Mouse (Mus musculus) 3134 (cell line): Measurements from ENCODE around the gene Dcps.
A peak's percentile ranks its signal among the peaks of the same experiment; 100 is the strongest.

Source experiments
- DNase-seq: peaks from one replicate; pipeline ENCODE4 v3.0.0-alpha.2; 2011; ENCODE audit warnings: low spot score; ENCODE audit not compliant: insufficient read length; ENCODE audit errors: extremely low read depth

The Dcps gene

GRCm38 (mm10) chr9:35111446-35111845 lies 64.4 kb downstream of the Dcps start:
- no peak for DNase-seq

DNA sequence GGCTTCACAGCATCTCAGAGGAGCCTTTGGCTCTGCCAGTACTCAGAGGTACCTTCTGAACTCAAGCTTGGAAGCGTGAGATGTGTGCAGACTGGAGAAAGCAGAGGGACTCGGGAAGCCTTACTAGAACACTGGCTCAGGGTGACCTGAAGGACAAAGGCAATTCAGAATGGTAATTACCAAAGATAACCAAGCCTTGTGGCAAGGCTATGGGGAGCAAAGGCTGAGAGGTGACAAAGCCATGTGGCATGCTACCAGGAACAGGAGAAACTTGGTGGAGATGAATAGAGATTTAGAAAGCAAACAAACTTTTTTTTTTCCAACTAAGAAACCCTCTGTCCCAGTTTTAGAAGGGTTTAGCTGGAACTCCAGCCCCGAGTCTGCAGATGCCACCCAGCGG lies 65.3 kb downstream of the Dcps start:
- DNase-seq: no peak

GRCm38 (mm10) chr9:35110051-35110450 lies 65.8 kb downstream of the Dcps start:
- no peak for DNase-seq

DNA sequence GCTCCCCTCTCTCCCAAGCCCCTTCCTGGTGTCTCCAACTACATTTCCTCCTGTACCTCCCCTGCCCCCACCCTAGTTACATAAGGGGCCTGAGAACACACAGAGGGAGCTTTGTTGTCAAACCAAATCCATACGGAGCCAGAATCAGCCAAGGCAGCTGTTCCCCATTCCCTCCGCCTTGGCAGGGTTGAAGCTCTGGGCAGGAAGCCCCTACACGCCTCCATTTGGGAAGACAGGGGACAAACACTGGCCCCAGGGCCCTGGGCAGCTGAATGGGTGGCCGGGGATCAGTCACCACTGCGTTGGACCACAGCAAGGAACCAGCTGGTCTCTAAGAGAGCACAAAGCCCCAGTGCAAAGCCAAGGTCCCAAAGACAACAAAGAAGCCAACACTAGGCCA lies 66.9 kb downstream of the Dcps start:
- no peak for DNase-seq

- DNase-seq: no peak
Observed at GRCm38 (mm10) chr9:35108066-35108465, 67.8 kb downstream of the Dcps start.

- DNase-seq: no peak
Observed at GRCm38 (mm10) chr9:35107396-35107795, 68.5 kb downstream of the Dcps start.

- DNase-seq: no peak
Observed at GRCm38 (mm10) chr9:35105884-35106880, 69.7 kb downstream of the Dcps start.

DNA sequence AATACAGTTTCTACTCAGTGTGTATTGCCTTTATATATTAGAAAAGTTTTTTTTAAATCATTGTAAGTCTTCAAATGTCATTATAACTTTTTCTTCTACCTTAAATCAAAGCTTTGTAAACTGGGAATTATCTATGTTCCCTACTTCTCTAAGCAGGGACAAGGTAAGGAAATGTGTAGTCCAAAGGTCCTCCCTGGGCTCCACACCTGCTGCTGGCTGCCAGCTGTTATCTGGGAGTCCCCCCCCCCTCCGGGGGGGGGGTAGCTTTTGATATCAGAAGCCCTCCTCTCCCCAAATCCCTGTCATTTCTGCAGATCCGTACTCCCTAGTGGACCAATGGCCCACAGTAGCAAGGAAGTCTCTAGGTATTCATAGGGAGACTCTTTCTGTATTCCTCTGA lies 70.4 kb downstream of the Dcps start:
- no peak for DNase-seq

DNA sequence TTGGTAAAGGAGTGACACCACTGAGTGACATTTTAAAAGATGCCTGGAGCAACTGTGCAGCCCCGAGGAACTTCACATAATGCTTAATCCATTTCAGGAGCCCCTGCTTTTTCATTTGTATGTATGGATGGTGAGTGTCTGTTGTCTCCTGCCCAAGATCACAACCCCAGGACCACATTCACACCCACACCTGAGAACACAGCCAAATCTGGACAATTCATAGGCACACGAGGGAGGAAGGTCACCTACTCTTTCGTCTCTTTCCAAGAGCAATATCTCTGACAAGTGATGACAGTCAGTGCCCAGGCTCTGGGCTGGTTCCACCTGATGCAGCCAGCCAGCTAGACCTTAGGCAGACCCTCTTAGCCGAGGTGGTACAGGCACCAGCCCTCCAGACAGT lies 71.2 kb downstream of the Dcps start:
- no peak for DNase-seq

GRCm38 (mm10) chr9:35098762-35099161 lies 77.1 kb downstream of the Dcps start:
- no peak for DNase-seq

DNA sequence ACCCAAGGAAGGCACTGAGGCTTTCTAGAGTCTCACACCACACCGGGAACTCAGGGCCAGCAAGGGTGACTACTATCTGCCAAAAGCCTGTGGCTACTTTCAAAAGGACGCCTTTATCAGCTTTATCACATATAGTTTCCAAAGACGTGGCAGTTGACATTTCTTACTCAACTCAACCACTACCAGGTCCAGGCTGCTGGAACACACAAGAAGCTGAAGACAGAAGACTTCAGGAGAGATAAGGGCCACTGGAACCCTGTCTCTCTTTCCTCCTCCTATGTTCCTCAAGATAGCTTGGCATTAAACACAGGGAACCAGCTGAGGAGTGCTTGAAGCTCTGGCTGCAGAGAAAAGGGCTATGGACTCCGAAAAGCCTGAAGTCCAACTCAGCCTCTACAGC lies 78.0 kb downstream of the Dcps start:
- DNase-seq: no peak

DNA sequence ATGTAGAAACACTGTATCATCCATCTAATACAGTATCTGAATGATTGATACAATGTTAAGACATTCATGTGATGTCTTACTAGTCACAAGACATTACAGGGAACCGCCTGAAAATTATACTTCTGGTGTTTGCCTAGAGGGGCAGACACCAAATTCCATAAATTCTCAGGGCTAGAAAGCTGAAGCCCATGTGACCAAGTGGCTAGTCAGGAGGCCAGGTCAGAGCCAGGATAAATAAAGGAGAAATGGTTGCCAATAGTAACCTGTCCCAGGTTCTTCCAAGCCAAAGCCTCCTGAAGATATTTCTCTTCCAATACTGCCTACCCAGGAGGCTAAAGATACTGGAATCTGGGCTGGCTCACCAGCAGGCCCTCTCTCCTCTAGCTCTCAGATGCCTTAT lies 80.1 kb downstream of the Dcps start:
- peak; percentile 45 for DNase-seq

GRCm38 (mm10) chr9:35093350-35093749 lies 82.5 kb downstream of the Dcps start:
- no peak for DNase-seq

DNA sequence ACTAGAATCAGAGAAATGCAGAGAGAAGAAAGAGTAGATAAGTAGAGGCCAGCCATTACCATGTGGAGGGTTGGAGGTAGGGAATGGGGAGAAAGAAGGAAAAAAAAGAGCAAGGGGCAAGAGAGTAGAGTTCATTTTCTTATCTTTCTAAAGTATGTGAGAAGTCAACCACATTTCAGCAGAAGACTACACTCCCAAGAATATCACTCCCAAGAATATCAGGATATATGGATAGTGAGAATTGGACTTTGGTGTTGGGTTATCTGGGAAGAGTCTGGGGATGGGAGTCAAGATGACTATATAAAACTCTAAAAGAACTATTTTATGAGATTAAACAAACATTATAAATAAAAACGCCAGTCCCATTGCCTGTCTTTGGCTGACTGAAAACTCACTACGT lies 83.0 kb downstream of the Dcps start:
- no peak for DNase-seq
